Mouse (Mus musculus) spleen, adult 2 months (tissue): ENCODE results near the gene Sowahd.

Experiments used
- CTCF ChIP-seq: fragments of 200-500 bp; IDR thresholded peaks from 2 replicates; pipeline ENCODE4 v1.5.1; 2011; ENCODE audit warnings: mild to moderate bottlenecking, inconsistent platforms; ENCODE audit not compliant: insufficient read depth, insufficient read length, insufficient replicate concordance; ENCODE audit errors: extremely low read depth
- POLR2A ChIP-seq: fragments of 200-500 bp; IDR thresholded peaks from 2 replicates; pipeline ENCODE4 v1.6.1; 2011; ENCODE audit warnings: low read depth, low read length, inconsistent platforms

DNA sequence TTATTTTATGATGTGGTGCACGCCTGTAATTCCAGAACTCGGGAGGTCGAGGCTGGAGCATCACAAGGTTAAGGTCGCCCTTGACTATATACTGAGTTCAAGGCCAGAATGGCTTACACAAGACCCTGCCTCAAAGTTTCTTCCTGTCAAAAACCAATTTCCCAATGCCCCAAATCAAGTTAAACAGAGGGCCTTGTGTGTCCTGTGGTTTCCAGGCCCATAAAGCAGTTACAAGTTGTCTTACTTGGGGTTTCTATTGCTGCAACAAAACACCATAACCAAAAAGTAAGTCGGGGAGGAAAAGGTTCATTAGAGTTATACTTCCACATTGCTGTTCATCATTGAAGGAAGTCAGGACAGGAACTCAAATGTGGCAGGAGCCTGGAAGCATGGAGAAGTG, 20.1 kb downstream of the Sowahd start:
- no peak for TF ChIP-seq CTCF
- TF ChIP-seq POLR2A = no peak
